Mouse (Mus musculus) cerebellum, postnatal 10 days (tissue): Measurements from ENCODE around the gene Selenoo.

Experiments
- DNase-seq, 2 experiments: peaks; one replicate each; pipeline ENCODE4 v3.0.0; 2021; ENCODE audit warnings: mixed read lengths in 2 of 2

Gene Selenoo

GRCm38 (mm10) chr15:89088607-89089247 lies at the start of gene Selenoo:
Selenoo (plus strand) TSS chr15:89089084.
- peak; percentile 95 to 96 for DNase-seq

- no peak for DNase-seq
These were observed 44.5 kb upstream of the Selenoo start for GRCm38 (mm10) chr15:89044381-89044780.

- DNase-seq = no peak
These were observed 42.5 kb upstream of the Selenoo start for GRCm38 (mm10) chr15:89046356-89046755.

GRCm38 (mm10) chr15:89054666-89055065 lies 34.2 kb upstream of the Selenoo start:
- no peak for DNase-seq

GRCm38 (mm10) chr15:89058736-89059135 lies 30.1 kb upstream of the Selenoo start:
- peak in 1 of 2 experiments; percentile 47 for DNase-seq

DNA sequence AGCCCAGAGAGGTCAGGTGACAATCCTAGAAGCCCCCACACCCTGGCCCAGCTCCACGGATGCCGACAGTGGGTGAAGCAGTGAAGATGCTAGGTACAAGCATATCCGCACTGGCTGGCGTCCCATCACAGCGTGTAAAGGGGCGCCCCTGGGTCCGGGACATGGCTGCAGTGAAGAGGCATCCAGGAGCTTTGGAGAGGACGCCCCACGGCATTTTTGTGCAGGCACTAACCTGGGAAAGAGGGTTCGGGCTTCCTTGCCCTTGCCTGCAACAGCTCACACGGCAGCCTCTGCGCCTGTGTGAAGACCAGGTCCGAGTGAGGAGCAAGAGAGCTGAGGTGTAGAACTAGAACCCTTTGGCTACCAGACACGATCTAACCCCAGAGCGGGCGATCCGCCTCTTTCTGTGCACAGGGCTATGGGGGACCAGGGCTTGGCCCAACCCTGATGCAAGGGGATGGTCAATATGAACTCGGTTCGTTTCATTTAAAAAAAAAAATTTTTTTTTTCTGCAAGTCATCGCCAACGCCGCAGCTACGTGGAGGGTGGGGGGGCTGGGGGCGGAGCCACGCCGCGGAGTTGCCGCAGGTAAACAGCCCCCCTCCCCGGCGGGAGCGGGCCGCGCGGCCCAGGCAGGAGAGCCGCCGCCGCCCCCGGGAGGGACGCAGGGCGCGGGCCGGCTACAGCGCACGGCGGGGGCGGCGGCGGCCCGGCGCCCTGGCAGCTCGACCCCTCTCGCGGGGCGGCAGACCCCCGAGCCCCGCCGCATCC lies 29.5 kb upstream of the Selenoo start, which contains the start of gene Panx2:
Gene Panx2 (plus strand): TSS at position 574 of the 771 bp plus-strand sequence.
- DNase-seq = peak; percentile 70 to 73

- DNase-seq = peak; percentile 71 to 75
These were observed 28.7 kb upstream of the Selenoo start for GRCm38 (mm10) chr15:89060032-89060681.

GRCm38 (mm10) chr15:89060811-89061460 lies 27.9 kb upstream of the Selenoo start:
- DNase-seq = peak in 1 of 2 experiments; percentile 23

DNA sequence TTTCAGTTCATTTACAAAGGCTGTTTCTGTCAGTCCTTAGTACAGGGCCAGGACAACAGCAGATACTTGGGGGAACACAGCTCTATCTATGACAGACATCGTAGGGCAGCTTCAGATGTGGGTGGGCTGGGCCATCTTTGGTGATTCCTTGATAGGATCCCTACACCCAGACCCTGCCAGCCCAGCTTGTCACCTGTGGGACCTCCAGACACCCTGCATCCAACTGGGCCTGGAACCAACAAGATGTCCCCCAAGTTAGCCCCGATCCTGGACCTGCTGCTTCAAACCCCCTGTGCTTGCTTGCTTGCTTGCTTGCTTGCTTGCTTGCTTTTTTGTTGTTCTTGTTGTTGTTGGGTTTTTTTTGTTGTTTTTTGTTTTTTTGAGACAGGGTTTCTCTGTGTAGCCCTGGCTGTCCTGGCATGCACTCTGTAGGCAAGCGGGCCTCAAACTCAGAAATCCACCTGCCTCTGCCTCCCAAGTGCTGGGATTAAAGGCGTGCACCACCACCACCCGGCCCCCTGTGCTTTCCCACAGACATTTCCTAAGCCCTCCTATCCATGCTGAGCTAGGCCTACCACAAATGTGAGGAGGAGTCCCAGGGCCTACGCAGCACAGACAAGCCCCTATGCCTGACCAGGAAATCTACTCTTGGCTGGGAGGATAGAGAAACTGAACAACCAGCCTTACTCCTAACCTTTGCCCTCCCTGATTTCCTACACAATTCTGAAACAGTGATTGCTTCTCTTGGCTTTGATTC lies 26.9 kb upstream of the Selenoo start:
- no peak for DNase-seq

DNA sequence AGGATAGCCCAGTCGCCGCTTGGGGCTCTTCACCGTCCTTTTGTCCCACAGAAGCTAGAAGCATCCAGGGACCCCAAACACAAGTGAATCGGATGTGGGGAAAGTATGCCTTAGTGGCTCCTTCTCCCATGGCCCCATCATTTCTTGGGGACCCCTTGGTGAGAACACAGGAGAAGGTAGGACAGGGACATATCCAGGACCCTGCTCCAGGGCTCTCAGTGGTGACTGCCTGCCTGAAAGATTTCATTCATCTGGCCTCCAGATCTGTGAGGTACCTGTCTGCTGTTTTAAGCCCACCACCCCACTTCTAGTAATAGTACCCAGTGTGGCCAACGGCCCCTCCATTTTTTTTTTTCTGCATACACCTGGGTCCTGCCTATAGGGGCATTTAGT lies 26.4 kb upstream of the Selenoo start:
- peak in 1 of 2 experiments; percentile 5 for DNase-seq

GRCm38 (mm10) chr15:89063001-89063400 lies 25.9 kb upstream of the Selenoo start:
- peak in 1 of 2 experiments; percentile 23 for DNase-seq

DNA sequence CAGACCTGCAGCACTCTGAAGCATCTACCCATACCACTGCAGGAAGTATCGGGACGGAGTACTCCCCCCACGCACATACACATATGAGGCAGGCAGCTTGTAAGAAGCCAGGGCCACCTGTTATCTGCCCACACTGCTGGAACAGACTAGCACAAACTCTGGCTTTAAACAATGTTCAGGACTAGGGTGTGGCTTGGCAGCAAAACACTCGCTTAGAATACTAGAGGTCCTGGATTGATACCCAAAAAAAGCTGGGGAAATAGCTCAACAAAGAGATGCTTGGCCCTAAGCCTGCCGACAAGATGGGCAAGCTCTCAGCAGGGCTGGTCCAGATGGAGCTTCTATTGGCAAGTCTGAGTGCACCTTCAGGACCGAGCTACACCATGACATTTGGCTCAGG lies 25.3 kb upstream of the Selenoo start:
- peak; percentile 62 for DNase-seq

- DNase-seq = peak in 1 of 2 experiments; percentile 24
These were observed 24.0 kb upstream of the Selenoo start for GRCm38 (mm10) chr15:89064891-89065290.

GRCm38 (mm10) chr15:89067609-89068008 lies 21.3 kb upstream of the Selenoo start:
- DNase-seq = peak in 1 of 2 experiments; percentile 24

DNA sequence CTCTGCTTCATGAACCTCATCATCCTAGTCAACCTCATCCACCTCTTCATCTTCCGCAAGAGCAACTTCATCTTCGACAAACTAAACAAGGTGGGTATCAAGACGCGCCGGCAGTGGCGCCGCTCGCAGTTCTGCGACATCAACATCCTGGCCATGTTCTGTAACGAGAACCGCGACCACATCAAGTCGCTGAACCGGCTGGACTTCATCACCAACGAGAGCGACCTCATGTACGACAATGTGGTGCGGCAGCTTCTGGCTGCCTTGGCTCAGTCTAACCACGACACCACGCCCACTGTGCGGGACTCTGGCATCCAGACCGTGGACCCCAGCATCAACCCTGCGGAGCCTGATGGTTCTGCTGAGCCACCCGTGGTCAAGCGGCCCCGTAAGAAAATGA lies 20.7 kb upstream of the Selenoo start:
- peak; percentile 38 to 50 for DNase-seq

DNA sequence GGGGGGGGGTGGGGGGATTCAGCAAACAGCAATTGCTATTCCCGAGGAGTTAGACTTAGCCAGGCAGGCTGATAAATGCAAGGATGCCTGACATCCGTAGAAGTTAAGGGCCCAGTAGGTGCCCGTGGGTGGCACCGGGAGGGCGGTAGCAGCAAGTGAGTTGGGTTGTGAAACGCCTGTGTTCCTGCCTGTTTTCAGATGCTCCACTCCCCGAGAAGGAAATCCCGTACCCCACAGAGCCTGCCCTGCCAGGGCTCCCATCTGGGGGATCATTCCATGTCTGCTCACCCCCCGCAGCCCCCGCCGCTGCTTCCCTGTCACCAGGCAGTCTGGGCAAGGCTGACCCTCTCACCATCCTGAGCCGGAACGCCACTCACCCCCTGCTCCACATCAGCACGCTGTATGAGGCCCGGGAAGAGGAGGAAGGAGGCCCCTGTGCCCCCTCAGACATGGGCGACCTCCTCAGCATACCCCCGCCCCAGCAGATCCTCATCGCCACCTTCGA lies 19.5 kb upstream of the Selenoo start:
- DNase-seq = peak; percentile 9 to 12

- peak in 1 of 2 experiments; percentile 16 for DNase-seq
These were observed 18.3 kb upstream of the Selenoo start for GRCm38 (mm10) chr15:89070606-89071005.

GRCm38 (mm10) chr15:89073993-89074603 lies 14.8 kb upstream of the Selenoo start:
- DNase-seq = no peak

DNA sequence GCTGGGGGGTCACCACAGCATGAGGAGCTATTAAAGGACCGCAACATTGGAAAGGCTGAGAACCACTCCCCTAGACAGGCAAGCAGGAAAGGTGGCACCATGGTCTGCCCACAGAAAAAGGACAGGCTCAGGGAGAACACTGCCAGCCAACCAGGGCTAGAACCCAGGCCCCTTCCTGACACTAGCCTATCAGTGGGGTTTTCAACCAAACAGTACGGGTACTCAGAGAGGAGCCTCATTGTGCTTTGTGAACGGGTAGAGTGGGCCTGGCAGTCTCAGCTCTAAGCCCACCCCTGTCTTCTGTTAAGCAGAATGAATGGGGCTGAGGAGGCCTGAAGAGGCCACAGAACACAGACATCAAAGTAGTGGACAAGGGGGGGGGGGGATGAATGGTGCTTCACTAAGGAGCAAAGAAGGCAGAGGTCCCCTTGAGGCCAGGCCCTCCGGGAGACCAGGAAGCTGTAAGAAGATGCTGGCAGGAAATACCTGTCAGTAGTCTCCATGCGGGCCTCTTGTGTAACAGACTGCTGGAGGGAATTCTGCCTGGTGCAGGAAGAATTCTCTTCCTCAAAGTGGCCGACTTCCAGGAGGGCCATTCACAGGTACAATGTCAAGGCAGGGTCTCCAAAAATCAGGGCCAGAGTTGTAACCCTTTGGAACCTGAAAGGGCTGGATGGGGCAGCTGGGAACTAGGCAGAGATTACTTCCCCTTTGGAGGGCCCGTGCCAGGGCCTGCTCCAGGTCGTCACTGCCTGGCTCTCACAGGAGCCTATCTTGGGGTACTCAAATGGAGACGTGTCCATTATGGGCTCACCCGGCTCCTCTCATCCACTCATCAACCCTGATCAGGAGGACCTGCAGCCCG lies 14.0 kb upstream of the Selenoo start, which contains the start of gene Trabd:
Gene Trabd (plus strand): TSS at position 512 of the 865 bp plus-strand sequence.
- DNase-seq = no peak

- DNase-seq = peak; percentile 95
These were observed 13.3 kb upstream of the Selenoo start for GRCm38 (mm10) chr15:89075478-89076147.
